Mouse (Mus musculus) heart, postnatal 36 days (tissue): ENCODE measurements at regions not wholly inside any gene's neighbourhood (a gene's known extent, or its start where the extent isn't known, plus 50 kb on each side); places are given as distances from the start of the nearest gene placed in this dataset.

ENCODE experiments used
- DNase-seq, 2 experiments: peaks; one replicate each; pipeline ENCODE4 v3.0.0; 2021 to 2022
- intact Hi-C: fragments of 180-260 bp; cut with DNase I; formaldehyde crosslinking; loops from one replicate; pipeline ENCODE4 v1.15.1; 2025

- intact Hi-C loops: no loop called here
- DNase-seq: no peak
These were observed 108.0 kb downstream of the 2410131K14Rik start for GRCm38 (mm10) chr5:118353061-118353460.

DNA sequence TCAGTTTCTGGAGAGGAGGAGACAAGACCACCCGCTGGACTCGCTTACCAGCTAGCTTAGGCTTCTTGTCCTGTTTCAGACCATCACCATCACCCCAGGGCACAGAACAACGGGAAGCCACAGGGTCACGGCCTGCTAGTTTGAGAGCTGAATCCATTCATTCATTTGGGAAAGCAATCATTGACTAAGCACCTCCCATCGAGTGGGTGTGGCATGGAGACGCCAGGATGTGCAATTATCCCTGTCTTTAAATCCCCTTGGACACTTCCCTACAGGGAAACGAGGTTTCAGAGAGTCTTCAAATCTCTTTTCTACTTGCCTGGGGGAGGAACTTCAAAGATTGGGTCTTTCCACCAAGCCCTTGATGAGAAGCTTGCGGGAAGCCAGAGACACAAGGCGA lies 108.7 kb downstream of the 2410131K14Rik start:
- intact Hi-C loops: no loop called here
- DNase-seq: no peak

- DNase-seq: no peak
- intact Hi-C loops: no loop called here
These were observed 109.1 kb downstream of the 2410131K14Rik start for GRCm38 (mm10) chr5:118354127-118354526.

- intact Hi-C loops: no loop called here
- DNase-seq: no peak
These were observed 109.8 kb downstream of the 2410131K14Rik start for GRCm38 (mm10) chr5:118354871-118355270.

GRCm38 (mm10) chr5:118355287-118355686 lies 110.3 kb downstream of the 2410131K14Rik start:
- DNase-seq: no peak
- intact Hi-C loops: no loop called here

GRCm38 (mm10) chr5:118355691-118356337 lies 110.8 kb downstream of the 2410131K14Rik start:
- intact Hi-C loops: no loop called here
- peak in 1 of 2 experiments; percentile 49 for DNase-seq

GRCm38 (mm10) chr5:118359646-118360373 lies 114.8 kb downstream of the 2410131K14Rik start:
- intact Hi-C loops: no loop called here
- no peak for DNase-seq

DNA sequence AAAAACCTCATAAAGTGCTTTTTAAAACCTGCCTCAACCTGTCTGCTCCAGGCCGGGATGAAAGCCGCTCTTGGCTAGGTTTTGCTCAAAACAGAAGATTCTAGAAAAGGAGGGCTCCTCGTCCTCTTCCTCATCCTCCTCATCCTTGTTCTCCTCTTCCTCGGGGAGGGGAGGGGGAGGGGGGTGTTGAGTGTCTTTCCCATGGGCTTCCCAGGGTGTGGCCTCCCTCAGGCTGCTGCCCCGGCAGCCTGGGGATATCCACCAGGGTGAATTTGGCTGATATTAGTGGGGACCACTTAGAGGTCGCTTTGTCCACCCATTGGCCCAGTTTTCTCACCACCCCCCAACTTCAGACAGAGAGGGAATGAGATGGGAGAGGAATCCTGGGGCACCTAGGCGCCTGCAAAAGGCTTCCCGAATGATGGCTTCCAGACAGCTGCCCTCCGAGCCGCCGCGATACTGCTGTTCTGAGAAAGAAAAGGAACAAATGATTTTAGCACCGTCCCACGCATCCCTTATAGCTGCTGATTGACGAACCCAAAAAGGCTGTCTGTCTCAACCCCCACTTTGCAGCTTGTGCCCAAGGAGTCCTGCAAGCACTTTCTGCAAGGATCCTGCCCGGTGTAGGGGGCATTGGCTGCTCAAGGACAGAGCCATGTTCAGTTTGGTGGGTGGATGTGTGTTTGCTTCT lies 115.5 kb downstream of the 2410131K14Rik start:
- no peak for DNase-seq
- intact Hi-C loops: no loop called here

GRCm38 (mm10) chr5:118361133-118361852 lies 116.3 kb downstream of the 2410131K14Rik start:
- intact Hi-C loops: no loop called here
- DNase-seq: no peak

DNA sequence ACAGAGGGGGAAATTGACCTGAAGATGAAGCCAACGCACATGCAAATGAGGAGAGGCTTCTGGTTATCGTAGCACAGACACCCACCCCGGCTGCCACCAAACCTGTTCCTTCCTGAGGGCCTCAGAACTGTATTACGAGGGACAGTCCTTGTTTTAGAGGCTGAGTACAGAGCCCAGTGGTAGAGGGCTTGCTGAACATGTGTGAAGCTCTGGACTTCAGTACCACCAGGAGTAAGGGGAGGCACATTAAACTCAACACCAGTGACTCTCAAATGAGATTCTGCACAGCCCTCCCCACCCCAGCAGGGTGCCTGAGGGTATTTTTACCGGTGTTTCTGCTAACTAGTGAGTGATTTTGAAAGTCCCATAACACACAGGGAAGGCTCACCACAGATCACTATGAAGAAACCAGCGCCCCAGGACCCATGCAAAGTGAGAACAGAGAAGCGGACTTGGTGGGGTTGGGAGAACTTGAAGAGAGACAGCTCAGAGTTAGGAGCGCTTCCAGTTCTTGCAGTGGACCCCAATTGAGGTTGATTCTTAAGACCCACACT lies 116.9 kb downstream of the 2410131K14Rik start:
- no peak for DNase-seq
- intact Hi-C loops: no loop called here

DNA sequence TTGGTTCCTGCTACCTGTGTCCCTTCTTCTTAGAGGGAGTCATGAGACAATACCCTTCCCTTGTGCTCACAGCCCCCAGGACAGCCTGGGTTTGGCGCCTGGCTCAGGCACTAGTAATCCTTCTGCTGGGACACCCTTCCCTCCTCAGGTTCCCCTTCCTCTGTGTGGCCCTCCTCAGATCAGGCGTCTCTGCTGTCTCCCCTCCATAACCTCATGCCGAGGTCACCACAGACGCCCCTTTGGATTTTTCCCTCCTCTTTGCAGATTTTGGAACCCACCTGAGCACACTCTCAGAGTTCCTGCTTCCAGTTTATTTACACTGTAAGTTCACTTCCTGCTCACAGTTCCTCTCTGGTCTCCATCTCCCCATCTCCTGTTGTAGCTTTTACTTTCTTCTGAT lies 117.7 kb downstream of the 2410131K14Rik start:
- intact Hi-C loops: no loop called here
- no peak for DNase-seq

GRCm38 (mm10) chr5:118363154-118363553 lies 118.1 kb downstream of the 2410131K14Rik start:
- intact Hi-C loops: no loop called here

DNA sequence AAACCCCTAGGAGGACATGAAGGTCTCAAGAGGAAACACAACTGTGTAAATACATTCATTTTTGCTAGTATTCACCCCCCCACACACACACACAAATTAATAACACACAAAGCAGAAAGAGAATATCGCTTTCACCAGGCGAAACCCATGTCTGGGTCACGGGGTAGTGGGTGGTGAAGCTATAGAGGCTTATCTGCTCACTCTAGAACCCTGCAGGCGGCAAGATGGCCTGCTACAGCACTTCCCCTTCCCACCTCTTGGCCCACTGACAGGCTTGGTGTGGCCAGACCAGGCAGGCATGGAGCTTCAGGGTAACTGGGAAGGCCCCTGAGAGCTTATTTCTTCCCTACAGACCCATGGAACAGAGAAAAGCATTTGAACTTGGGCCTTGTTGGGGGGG lies 119.6 kb downstream of the 2410131K14Rik start:
- DNase-seq: no peak
- intact Hi-C loops: no loop called here

More at GRCm38 (mm10) chr5:118363154-118363553, 118.1 kb downstream of the 2410131K14Rik start:
- no peak for DNase-seq

DNA sequence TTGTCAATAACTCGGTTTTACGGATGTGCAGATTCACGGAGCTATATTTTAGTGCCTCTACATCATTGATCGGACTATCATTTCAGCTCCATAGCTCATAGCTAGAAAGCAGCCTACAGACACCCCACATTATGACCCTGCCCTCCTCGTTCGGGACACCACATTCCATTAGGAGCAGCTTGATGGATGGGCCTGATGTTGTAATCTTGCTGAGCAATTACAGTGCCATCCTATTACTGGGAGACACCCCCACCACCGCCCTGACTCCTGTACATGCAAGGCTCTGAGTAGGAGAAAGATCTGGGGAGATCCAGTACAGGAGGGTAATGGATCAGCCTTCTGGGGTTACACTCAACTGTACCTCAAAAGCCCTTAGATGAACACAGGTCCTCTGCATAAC lies 120.2 kb downstream of the 2410131K14Rik start:
- intact Hi-C loops: no loop called here
- DNase-seq: no peak

- intact Hi-C loops: no loop called here
- DNase-seq: no peak
These were observed 120.6 kb downstream of the 2410131K14Rik start for GRCm38 (mm10) chr5:118365651-118366050.

DNA sequence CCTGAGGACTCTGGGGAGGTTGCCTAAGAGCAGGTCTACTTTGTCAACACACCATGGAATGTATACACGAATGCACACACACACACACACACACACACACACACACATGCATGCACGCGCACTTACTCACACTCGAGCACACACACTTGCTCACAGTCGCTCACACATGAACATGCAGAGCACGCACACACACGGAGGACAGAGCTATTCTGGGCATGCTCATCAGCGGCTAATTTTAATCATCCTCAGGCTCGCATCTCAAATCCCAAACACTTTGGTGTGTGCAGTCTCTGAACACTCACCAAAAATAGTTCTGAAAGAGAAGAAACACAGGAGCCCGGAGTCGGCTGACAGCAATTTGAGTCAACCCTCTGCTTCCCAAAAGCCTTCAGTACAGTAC lies 122.0 kb downstream of the 2410131K14Rik start:
- no peak for DNase-seq

DNA sequence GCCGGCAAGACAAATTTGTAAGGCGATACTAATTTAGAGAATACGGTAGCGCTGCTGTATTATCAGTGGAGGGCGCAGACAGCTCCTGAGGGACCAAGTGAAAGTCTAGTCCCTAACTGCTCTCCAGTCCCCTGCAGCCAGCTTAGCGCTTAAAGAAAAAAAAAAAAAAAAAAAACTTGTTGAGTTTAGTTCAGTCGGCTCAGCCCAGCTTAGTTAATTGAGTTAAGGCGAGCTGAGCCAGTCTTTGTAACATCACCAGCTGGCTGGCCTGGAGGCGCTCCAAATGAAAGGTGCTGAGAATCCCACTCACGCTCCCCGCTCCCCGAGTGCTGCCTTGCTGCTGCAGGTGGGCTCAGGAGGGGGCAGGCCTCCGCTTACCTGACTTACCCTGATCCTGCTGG lies 128.6 kb downstream of the 2410131K14Rik start:
- DNase-seq: no peak
- intact Hi-C loops: no loop called here

More for the DNA sequence above, 122.0 kb downstream of the 2410131K14Rik start:
- intact Hi-C loops: no loop called here

- no peak for DNase-seq
- intact Hi-C loops: no loop called here
These were observed 129.9 kb downstream of the 2410131K14Rik start for GRCm38 (mm10) chr5:118374968-118375367.

GRCm38 (mm10) chr5:118375916-118376315 lies 130.9 kb downstream of the 2410131K14Rik start:
- intact Hi-C loops: no loop called here
- DNase-seq: no peak

GRCm38 (mm10) chr5:118376478-118376877 lies 131.5 kb downstream of the 2410131K14Rik start:
- intact Hi-C loops: no loop called here
- no peak for DNase-seq

DNA sequence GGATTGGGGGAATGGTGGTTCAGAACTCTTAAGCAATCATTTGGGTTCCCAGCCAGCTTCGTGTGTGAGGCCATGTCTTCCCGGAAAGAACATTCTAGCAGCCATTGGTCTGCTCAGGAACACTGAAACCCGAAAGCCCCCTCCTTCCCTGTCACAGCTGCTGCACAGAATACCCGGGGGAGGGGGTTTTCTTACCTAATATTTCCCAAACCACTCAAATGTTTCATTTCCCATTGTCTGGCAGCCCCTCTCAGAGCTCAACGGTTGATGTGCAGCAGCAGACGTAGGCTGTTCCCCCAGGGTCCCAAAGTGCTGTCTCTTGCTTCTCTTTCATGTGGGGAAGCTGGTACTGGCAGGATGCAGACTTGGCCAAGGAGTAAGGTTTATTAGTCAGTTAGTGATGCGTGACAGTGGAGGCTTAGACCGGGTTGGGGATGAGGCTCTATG lies 132.4 kb downstream of the 2410131K14Rik start:
- intact Hi-C loops: no loop called here

More for the DNA sequence above, 132.4 kb downstream of the 2410131K14Rik start:
- DNase-seq: no peak
